Mouse (Mus musculus) brain, embryonic 14.5 days (tissue): ENCODE results near the gene Stbd1.

Experiments used
- CTCF ChIP-seq: fragments of 200-500 bp; IDR thresholded peaks from 2 replicates; pipeline ENCODE4 v1.5.1; 2012; ENCODE audit warnings: inconsistent platforms, mild to moderate bottlenecking, moderate library complexity, borderline replicate concordance; ENCODE audit not compliant: insufficient read depth, insufficient read length; ENCODE audit errors: extremely low read depth
- POLR2A ChIP-seq: fragments of 200-500 bp; IDR thresholded peaks from 2 replicates; pipeline ENCODE4 v1.6.1; 2012; ENCODE audit warnings: mild to moderate bottlenecking, inconsistent platforms, borderline replicate concordance; ENCODE audit not compliant: poor library complexity, insufficient read depth, insufficient read length, severe bottlenecking; ENCODE audit errors: extremely low read depth

GRCm38 (mm10) chr5:92621883-92622282 is 19.0 kb downstream of the Stbd1 start:
- no peak for TF ChIP-seq CTCF
- TF ChIP-seq POLR2A = no peak
